Mouse (Mus musculus) embryonic fibroblast, embryonic 13.5 days (primary cell): ENCODE data around the gene Col5a1. TPM values are rescaled to one million over a fixed set of nuclear protein-coding genes. Genes with fewer than 3 reads are reported as not detected.

Experiments
- H3K27ac ChIP-seq: 2 replicates; pipeline ENCODE4 v1.5.1; 2012; ENCODE audit warnings: low read length, control low read depth, inconsistent platforms; ENCODE audit not compliant: insufficient read depth
- H3K4me1 ChIP-seq: 2 replicates; pipeline ENCODE4 v1.6.1; 2011; ENCODE audit warnings: low read length; ENCODE audit not compliant: control insufficient read depth, insufficient read depth
- H3K4me3 ChIP-seq: 2 replicates; pipeline ENCODE4 v1.5.1; 2011; ENCODE audit warnings: mild to moderate bottlenecking, control low read depth, low read length; ENCODE audit not compliant: insufficient read depth
- CTCF ChIP-seq: IDR thresholded peaks from 2 replicates; pipeline ENCODE4 v1.5.1; 2011; ENCODE audit warnings: mild to moderate bottlenecking, control low read depth, low read length, moderate library complexity, borderline replicate concordance; ENCODE audit not compliant: insufficient read depth
- POLR2A ChIP-seq: IDR thresholded peaks from 2 replicates; pipeline ENCODE4 v1.6.1; 2011; ENCODE audit warnings: low read depth, mild to moderate bottlenecking, control low read depth, low read length, moderate library complexity
- polyA plus RNA-seq: library from polyadenylated mRNA; stranded (reverse); fragments of >200 nt; gene quantifications from 2 replicates; pipeline ENCODE4 v1.2.4, GENCODE M21; 2011; ENCODE audit warnings: low read depth; ENCODE audit not compliant: missing spikeins, insufficient read length

Gene Col5a1
- polyA plus RNA-seq, 1 experiment = 997 TPM

DNA sequence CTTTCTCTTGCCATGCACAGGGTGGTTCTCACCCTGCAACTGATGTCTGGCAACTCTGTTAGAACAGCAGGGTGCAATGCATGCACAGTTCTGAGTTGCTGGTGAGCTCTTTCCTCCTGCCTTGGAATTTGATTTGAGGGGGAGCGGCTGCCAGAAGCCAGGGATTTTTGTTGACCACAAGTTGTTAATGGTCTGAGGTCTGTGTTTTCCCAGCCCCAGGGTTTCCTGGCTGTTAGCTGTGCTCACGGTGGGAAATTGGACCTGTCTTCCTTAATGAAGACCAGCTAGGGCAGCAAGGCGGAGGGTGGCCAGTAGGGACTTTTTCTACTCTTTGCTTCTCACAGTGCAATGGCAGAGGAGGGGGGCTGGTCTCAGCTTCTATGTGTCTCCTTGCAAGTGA is 45.7 kb downstream of the Col5a1 start:
- no peak for TF ChIP-seq POLR2A
- no peak for TF ChIP-seq CTCF
- Histone ChIP-seq H3K27ac (peak overlapping the region; percentile 37), H3K4me3 (no peak overlapping the region), H3K4me1 (peaks cover 58% of the 10 kb centered on the region)

- peak overlapping the region; percentile 30 for H3K27ac ChIP-seq
- no peak for TF ChIP-seq POLR2A
- no peak for TF ChIP-seq CTCF
- no peak overlapping the region for H3K4me3 ChIP-seq
- H3K4me1 ChIP-seq = peaks cover 57% of the 10 kb centered on the region
Measured at GRCm38 (mm10) chr2:27934269-27934668, 48.0 kb downstream of the Col5a1 start.

GRCm38 (mm10) chr2:27934831-27935230 is 48.6 kb downstream of the Col5a1 start:
- Histone ChIP-seq H3K4me3 (no peak overlapping the region), H3K4me1 (peaks cover 61% of the 10 kb centered on the region), H3K27ac (peak overlapping the region; percentile 30)
- TF ChIP-seq POLR2A (no peak), CTCF (no peak)

DNA sequence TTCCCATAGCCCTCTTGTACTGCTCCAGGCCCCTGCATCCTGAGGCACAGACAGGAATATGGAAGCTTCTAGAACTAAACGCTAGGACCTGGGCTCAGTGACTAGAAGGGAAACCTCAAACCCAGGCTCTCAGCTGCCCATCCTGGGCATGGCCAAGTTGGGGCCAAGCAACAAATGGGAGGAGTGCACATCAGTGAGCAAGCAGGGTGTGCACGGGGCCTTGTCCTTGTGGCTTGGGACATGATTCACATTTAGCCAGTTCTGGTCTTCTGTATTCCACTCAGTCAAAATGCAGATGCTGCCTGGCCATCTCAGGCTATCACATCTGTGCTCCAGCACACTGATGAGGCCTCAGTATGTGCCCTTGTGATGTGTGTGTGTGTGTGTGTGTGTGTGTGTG is 49.2 kb downstream of the Col5a1 start:
- no peak overlapping the region for H3K4me3 ChIP-seq
- peaks cover 61% of the 10 kb centered on the region for H3K4me1 ChIP-seq
- TF ChIP-seq CTCF = no peak
- TF ChIP-seq POLR2A = no peak
- H3K27ac ChIP-seq = peak overlapping the region; percentile 9

DNA sequence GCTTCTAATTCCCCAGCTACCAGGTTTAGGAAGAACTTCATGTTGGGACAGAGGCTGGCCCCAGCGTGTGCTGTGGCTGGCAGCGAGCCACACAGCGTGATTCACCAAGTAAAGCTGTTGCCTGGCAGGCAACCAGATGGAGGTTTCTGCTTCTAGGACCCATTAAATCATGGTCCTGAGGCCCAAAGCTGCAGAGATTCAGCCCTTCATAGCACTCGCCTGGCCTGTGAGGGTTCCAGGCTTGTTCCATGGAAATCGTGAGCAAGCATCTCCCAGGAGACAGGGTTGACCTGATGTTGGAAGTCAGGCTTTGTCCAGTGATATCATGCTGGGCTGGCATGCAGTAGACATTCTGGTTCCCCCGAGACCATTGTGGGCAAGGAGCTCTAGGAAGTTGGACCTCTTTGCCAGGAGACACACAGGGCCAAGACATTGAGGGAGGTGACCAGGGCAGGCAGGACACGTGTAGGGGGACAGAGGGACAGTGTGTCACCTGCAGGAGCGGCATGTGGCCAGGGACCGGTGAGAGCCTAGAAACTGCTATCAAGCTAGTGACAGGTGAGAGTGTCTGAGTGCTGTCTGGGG is 50.5 kb downstream of the Col5a1 start:
- H3K4me1 ChIP-seq = peaks cover 55% of the 10 kb centered on the region
- no peak overlapping the region for H3K4me3 ChIP-seq
- peak overlapping the region; percentile 62 for H3K27ac ChIP-seq
- no peak for TF ChIP-seq POLR2A
- no peak for TF ChIP-seq CTCF

- no peak overlapping the region for H3K4me3 ChIP-seq
- H3K27ac ChIP-seq = no peak overlapping the region
- TF ChIP-seq CTCF = no peak
- TF ChIP-seq POLR2A = no peak
- peaks cover 36% of the 10 kb centered on the region for H3K4me1 ChIP-seq
Measured at GRCm38 (mm10) chr2:27939433-27939832, 53.2 kb downstream of the Col5a1 start.

DNA sequence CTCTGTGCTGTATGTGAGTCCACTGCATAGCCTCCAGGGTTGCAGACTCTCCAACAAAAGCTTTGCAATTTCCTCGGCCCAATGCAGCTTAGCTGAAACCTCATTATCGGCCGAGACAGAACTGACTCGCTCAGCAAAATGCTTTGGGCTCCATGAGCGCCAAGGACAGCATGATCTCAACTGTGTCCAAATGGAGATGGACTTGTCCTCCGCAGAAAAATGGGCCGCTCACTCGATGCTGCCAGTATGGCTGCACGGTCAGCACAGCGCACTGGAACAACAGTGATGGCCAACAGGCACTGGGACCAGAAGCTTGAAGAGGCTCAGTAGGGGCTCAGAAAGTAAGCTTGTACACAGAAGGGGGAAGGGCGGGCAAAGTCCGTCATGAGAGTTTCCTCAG is 53.9 kb downstream of the Col5a1 start:
- H3K27ac ChIP-seq = no peak overlapping the region
- peaks cover 29% of the 10 kb centered on the region for H3K4me1 ChIP-seq
- TF ChIP-seq POLR2A = no peak
- no peak for TF ChIP-seq CTCF
- no peak overlapping the region for H3K4me3 ChIP-seq

- Histone ChIP-seq H3K4me3 (no peak overlapping the region), H3K27ac (no peak overlapping the region), H3K4me1 (no peaks in the 10 kb centered on the region)
- TF ChIP-seq CTCF = no peak
- TF ChIP-seq POLR2A = no peak
Measured at GRCm38 (mm10) chr2:27947252-27947651, 61.0 kb downstream of the Col5a1 start.

- H3K4me3 ChIP-seq = no peak overlapping the region
- no peaks in the 10 kb centered on the region for H3K4me1 ChIP-seq
- H3K27ac ChIP-seq = no peak overlapping the region
- TF ChIP-seq CTCF (no peak), POLR2A (no peak)
Measured at GRCm38 (mm10) chr2:27947917-27948316, 61.7 kb downstream of the Col5a1 start.

- 0 out of 2 replicates have a peak, but pooled peaks cover 9% of the 10 kb centered on the region for H3K4me1 ChIP-seq
- TF ChIP-seq POLR2A (no peak), CTCF (no peak)
- H3K4me3 ChIP-seq = no peak overlapping the region
- H3K27ac ChIP-seq = no peak overlapping the region
Measured at GRCm38 (mm10) chr2:27953866-27954265, 67.6 kb downstream of the Col5a1 start.
